Mouse (Mus musculus) frontal cortex, adult 2 months (tissue): ENCODE data around the gene Polq. TPM values are rescaled to one million over a fixed set of nuclear protein-coding genes. Genes with fewer than 3 reads are reported as not detected.
A peak's percentile ranks its signal among the peaks of the same experiment; 100 is the strongest.
"Not testable (repeated sequence)": the region's sequence is repeated elsewhere in the genome, so short reads cannot be mapped to it uniquely, and the experiment has no call there.

Experiments
- DNase-seq, 2 experiments: peaks; one replicate each; pipeline ENCODE4 v3.0.0; 2022; ENCODE audit warnings: low spot score in 1 of 2; ENCODE audit errors: extremely low spot score in 1 of 2
- polyA plus RNA-seq: library from polyadenylated mRNA; depleted of rRNA; stranded (reverse); fragments of >200 nt; gene quantifications from 2 replicates; pipeline ENCODE4 v1.2.3, GENCODE M21; 2012; rRNA removed

The Polq gene
- polyA plus RNA-seq, 1 experiment = 1.9 TPM

DNA sequence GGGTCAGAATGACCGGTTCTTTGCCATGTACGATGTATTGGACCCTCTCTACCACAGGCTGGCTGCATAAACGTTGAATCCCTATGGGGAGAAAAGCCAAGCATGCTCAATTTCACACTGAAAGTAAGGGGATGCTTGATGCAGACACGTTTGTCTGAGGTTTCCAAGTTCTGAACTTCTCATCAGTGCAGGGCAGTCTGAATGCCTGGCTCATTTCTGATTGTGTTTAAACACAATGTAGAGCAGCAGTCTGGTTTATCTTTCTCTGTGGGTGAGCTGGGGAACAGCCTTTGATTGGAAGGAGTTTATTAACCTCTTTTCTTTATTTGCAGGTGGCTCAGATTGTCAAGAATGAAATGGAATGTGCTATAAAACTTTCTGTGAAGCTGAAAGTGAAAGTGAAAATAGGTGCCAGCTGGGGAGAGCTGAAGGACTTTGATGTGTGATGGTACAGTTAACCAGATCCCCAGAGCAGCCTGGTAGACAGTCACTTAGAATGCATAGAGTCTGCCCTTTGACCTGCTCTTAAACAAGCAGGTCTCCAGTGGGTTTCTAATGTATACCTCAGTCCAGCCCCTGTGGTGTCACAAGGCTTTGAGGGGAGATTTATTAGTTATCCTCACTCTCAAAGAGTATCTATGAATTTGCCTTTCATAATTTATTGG is 82.7 kb downstream of the Polq start:
- no peak for DNase-seq

DNA sequence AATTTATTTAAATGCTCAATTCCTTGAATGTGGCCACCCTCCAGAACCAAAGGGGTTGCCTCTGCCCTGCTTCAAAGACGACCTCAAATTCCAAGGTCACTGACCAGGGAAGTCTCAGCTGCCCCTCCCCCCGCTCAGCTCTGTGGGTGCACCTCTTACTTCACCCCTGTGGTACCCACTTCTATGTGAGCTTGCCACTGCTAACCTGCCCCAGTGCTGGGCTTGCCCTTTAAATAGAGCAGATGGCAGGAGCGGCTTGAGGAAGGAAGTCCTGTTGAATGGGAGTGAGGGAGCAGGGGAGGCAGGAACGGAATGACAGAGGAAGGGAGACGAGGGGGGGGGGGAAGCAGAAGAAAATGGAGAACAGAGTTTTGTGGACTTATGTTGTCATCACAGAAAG is 97.2 kb downstream of the Polq start:
- no peak for DNase-seq

DNA sequence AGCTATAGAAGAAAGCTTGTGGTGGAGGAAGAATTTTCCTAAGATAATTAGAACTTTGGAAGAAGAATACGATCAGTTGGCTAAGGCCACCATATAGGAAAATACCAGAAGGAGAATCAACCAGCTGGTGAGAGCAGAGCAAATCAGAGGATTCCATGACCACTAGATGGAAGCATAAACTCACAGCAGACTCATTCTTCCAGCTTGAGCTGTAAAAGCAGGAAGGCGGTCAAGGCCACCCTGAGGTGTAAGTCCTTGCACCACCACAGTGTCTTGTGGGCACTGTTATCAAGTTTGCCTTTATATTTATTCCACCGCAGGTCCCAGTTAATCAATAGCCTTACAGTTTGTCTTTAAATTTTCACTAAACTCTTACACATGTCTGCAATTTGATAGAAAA is 97.7 kb downstream of the Polq start:
- peak; percentile 34 to 75 for DNase-seq

DNA sequence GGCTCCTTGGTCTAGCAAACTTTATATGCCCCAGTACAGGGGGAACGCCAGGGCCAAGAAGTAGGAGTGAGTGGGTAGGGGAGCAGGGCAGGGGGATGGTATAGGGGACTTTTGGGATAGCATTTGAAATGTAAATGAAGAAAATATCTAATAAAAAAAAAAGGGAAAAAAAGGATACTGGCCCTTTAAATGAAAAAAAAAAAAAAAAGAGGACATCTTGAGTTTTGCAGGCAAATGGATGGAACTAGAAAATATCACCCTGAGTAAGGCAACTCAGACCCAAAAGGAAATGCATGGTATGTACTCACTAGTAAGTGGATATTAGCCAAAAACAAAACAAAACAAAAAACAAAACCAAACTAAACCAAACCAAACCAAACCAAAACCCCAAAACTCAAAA is 113.6 kb downstream of the Polq start:
- DNase-seq = not testable (repeated sequence)

Other genes starting within 250 kb of the Polq start
- 38.5 and 53.1 TPM in 2 replicates for gene Slc15a2, start 226.8 kb upstream of the Polq start, polyA plus RNA-seq
- 28.9 and 39.5 TPM in 2 replicates for gene Iqcb1, start 183.4 kb upstream of the Polq start, polyA plus RNA-seq
- 0.53 and 0.78 TPM in 2 replicates for gene Eaf2, start 136.8 kb upstream of the Polq start, polyA plus RNA-seq
- 52.3 and 52.6 TPM in 2 replicates for gene Golgb1, start 136.6 kb upstream of the Polq start, polyA plus RNA-seq
- gene Hcls1, start 76.8 kb upstream of the Polq start, polyA plus RNA-seq = 5.9 and 7.4 TPM in 2 replicates
- gene Fbxo40, start 21.3 kb upstream of the Polq start, polyA plus RNA-seq = 0.06 TPM in 2 replicates